Comparison of ENCODE assay signal across 19 mouse cellular contexts in genomic region chr12:30362306-30362705, GRCm38 (mm10). TPM values are rescaled to one million over a fixed set of nuclear protein-coding genes. Genes with fewer than 3 reads are reported as not detected.
"Had no signal": no experiment of that assay in that cellular context is flagged by ENCODE, and none has a peak within 500 bp of the region (broad histone marks: within the 10 kb centered on the region; RNA-seq: fewer than 3 reads in every experiment).

No protein-coding gene starts in this region.

- H3K27me3 ChIP-seq: midbrain, embryonic 12.5 days; neural tube, embryonic 13.5 days; neural tube, embryonic 15.5 days; stomach, embryonic 15.5 days had no signal

- H3K27ac ChIP-seq: midbrain, embryonic 10.5 days; midbrain, embryonic 12.5 days; neural tube, embryonic 13.5 days; neural tube, embryonic 15.5 days; stomach, embryonic 15.5 days; stomach, postnatal 0 days had no signal

- H3K36me3 ChIP-seq: midbrain, embryonic 10.5 days; midbrain, embryonic 12.5 days; neural tube, embryonic 13.5 days; neural tube, embryonic 15.5 days; stomach, embryonic 15.5 days had no signal

- DNase-seq: lung, adult 18-20 months; lung, embryonic 14.5 days; lung, postnatal 10 days; lung, postnatal 4 days; midbrain, embryonic 14.5 days; retina, postnatal 1 day; right cerebral cortex, postnatal 14 days; thymus, adult 2 months; thymus, postnatal 25 days; thymus, postnatal 4 days had no signal

- H3K4me3 ChIP-seq: midbrain, embryonic 10.5 days; midbrain, embryonic 12.5 days; myocyte; neural tube, embryonic 13.5 days; neural tube, embryonic 15.5 days; stomach, embryonic 15.5 days had no signal

- H3K9ac ChIP-seq: lung, embryonic 14.5 days; midbrain, embryonic 12.5 days; neural tube, embryonic 13.5 days; neural tube, embryonic 15.5 days; stomach, embryonic 15.5 days had no signal

- H3K4me1 ChIP-seq: midbrain, embryonic 10.5 days; midbrain, embryonic 12.5 days; neural tube, embryonic 15.5 days; stomach, embryonic 15.5 days had no signal

RNA-seq across cellular contexts. Expression of gene Sntg2, which starts 10.9 kb away (rescaled TPM):
- total RNA-seq: megakaryocyte, adult 5-6 weeks; megakaryocyte-erythroid progenitor cell, adult 5-6 weeks had no signal
- polyA plus RNA-seq: myocyte had no signal
